Mouse (Mus musculus) B cell, adult 2 months (primary cell): Measurements from ENCODE around the gene Rhox2c.
"Not testable (repeated sequence)": the region's sequence is repeated elsewhere in the genome, so short reads cannot be mapped to it uniquely, and the experiment has no call there.

Experiments
- DNase-seq, 2 experiments: peaks; one replicate each; pipeline ENCODE4 v3.0.0; 2022

Rhox2c gene

GRCm38 (mm10) chrX:37453380-37453779 is at the start of gene Rhox2c:
Rhox2c (plus strand) TSS chrX:37453680.
- not testable (repeated sequence) for DNase-seq

- DNase-seq, result not testable (repeated sequence)
These were observed 41.7 kb upstream of the Rhox2c start, which contains the start of gene Rhox2b for GRCm38 (mm10) chrX:37411767-37412166. Rhox2b (plus strand) TSS chrX:37412067.

GRCm38 (mm10) chrX:37432194-37432593 is 21.3 kb upstream of the Rhox2c start, which contains the start of gene Rhox4b:
Rhox4b (plus strand) TSS chrX:37432494.
- not testable (repeated sequence) for DNase-seq

GRCm38 (mm10) chrX:37458285-37458684 is 4.8 kb downstream of the Rhox2c start, which contains the start of gene Rhox3c:
Rhox3c (plus strand) TSS chrX:37458585.
- not testable (repeated sequence) for DNase-seq

- DNase-seq, result not testable (repeated sequence)
These were observed 26.6 kb downstream of the Rhox2c start, which contains the start of gene Rhox4c for GRCm38 (mm10) chrX:37480037-37480436. Rhox4c (plus strand) TSS chrX:37480337.

- not testable (repeated sequence) for DNase-seq
These were observed 60.6 kb downstream of the Rhox2c start, which contains the start of gene Rhox4d for GRCm38 (mm10) chrX:37514059-37514458. Rhox4d (plus strand) TSS chrX:37514359.
